Mouse (Mus musculus): Measurements from ENCODE around the gene Lcp2. TPM values are rescaled to one million over a fixed set of nuclear protein-coding genes. Genes with fewer than 3 reads are reported as not detected.
A peak's percentile ranks its signal among the peaks of the same experiment; 100 is the strongest.

Lcp2 gene
- polyA plus RNA-seq, 1 experiment from 2014 or later, result 1.3 TPM

DNA sequence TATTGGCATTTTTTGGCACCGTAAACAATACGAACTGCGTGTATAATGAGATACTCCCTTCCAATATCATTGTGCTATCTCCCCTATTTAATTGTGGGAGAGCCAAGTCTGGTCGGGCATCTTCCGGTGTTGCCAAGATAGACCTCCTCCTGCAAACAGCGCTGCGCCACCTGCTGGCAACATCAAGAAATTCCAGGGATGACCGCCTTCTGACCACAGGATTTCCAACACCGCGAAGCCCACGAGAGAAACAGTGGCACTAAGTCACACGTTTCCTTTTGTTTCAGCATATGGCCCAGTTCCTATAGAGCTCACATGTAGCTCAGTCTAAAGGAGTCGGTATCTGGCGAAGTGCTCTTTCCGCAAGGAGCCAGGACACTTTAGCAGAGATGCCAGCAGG lies 27.1 kb downstream of the Lcp2 start:
- no peak overlapping the region for H3K27ac ChIP-seq (replicated peaks)
- no peak overlapping the region for H3K4me2 ChIP-seq (replicated peaks)
- 16% methylated on average over 15 of the region's 15 CpGs for WGBS
- peaks cover 2% of the 10 kb centered on the region; the same call in 1 of the 2 replicates for H3K4me1 ChIP-seq
- H3K27me3 ChIP-seq, result peaks cover 13% of the 10 kb centered on the region; the same call in 1 of the 2 replicates
- no peak for ATAC-seq (replicated peaks)
- no peak overlapping the region; the same call in 1 of the 2 replicates for H3K4me3 ChIP-seq
- H3K36me3 ChIP-seq, result no peaks in the 10 kb centered on the region
- H3K9me3 ChIP-seq, result no peaks in the 10 kb centered on the region
- no peak overlapping the region for H3K9ac ChIP-seq (replicated peaks)

GRCm38 (mm10) chr11:34077870-34078269 lies 31.1 kb downstream of the Lcp2 start:
- Histone ChIP-seq H3K36me3 (no peaks in the 10 kb centered on the region), H3K4me1 (peaks cover 15% of the 10 kb centered on the region), H3K9me3 (no peaks in the 10 kb centered on the region), H3K4me2 (replicated peaks) (no peak overlapping the region), H3K4me3 (no peak overlapping the region), H3K27me3 (peaks cover 11% of the 10 kb centered on the region; the same call in 1 of the 2 replicates), H3K27ac (replicated peaks) (no peak overlapping the region), H3K9ac (replicated peaks) (no peak overlapping the region)
- WGBS, result 81% methylated on average over 2 of the region's 2 CpGs
- no peak for ATAC-seq (replicated peaks)

GRCm38 (mm10) chr11:34078581-34078980 lies 31.9 kb downstream of the Lcp2 start:
- Histone ChIP-seq H3K27ac (replicated peaks) (no peak overlapping the region), H3K9me3 (no peaks in the 10 kb centered on the region), H3K9ac (replicated peaks) (no peak overlapping the region), H3K4me1 (peaks cover 15% of the 10 kb centered on the region), H3K4me3 (no peak overlapping the region), H3K4me2 (replicated peaks) (no peak overlapping the region), H3K36me3 (no peaks in the 10 kb centered on the region), H3K27me3 (peaks cover 10% of the 10 kb centered on the region; the same call in 1 of the 2 replicates)
- ATAC-seq (replicated peaks), result no peak
- WGBS, result 90% methylated on average over 7 of the region's 7 CpGs

- Histone ChIP-seq H3K27ac (replicated peaks) (no peak overlapping the region), H3K9me3 (no peaks in the 10 kb centered on the region), H3K4me2 (replicated peaks) (no peak overlapping the region), H3K27me3 (peaks cover 7% of the 10 kb centered on the region; the same call in 1 of the 2 replicates), H3K9ac (replicated peaks) (no peak overlapping the region), H3K4me1 (peaks cover 13% of the 10 kb centered on the region; the same call in 1 of the 2 replicates), H3K36me3 (no peaks in the 10 kb centered on the region), H3K4me3 (no peak overlapping the region)
- 44% methylated on average over 6 of the region's 6 CpGs for WGBS
- ATAC-seq (replicated peaks), result peak; percentile 82
Observed at GRCm38 (mm10) chr11:34079542-34080464, 33.1 kb downstream of the Lcp2 start.

GRCm38 (mm10) chr11:34083795-34084194 lies 37.1 kb downstream of the Lcp2 start:
- Histone ChIP-seq H3K27ac (replicated peaks) (no peak overlapping the region), H3K4me1 (peaks cover 13% of the 10 kb centered on the region; the same call in 1 of the 2 replicates)
- 79% methylated on average over 7 of the region's 7 CpGs for WGBS

DNA sequence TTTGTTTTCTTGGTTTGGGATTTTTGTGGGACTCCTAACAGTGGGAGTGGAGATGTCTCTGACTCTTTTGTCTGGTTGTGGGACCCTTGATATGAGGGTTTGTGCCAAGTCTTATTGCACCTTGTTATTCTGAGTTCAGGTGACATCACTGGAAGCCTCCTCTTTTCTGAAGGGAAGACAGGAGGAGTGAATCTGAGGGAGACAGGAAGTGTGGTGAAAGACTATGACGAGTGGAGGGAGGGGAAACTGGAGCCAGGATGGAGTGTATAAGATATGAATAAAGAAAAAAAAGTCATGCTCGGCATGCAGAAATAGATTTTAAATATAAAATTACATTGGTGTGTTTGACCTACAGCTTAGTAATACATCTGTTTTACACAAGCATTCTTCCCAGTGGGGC lies 37.9 kb downstream of the Lcp2 start:
- H3K4me1 ChIP-seq, result peaks cover 11% of the 10 kb centered on the region; the same call in 1 of the 2 replicates
- WGBS, result 73% methylated on average over 2 of the region's 2 CpGs
- no peaks in the 10 kb centered on the region for H3K36me3 ChIP-seq
- no peak for ATAC-seq (replicated peaks)
- H3K9me3 ChIP-seq, result no peaks in the 10 kb centered on the region
- H3K4me3 ChIP-seq, result no peak overlapping the region
- peaks cover 5% of the 10 kb centered on the region; the same call in 1 of the 2 replicates for H3K27me3 ChIP-seq
- H3K9ac ChIP-seq (replicated peaks), result no peak overlapping the region
- H3K4me2 ChIP-seq (replicated peaks), result no peak overlapping the region
- H3K27ac ChIP-seq (replicated peaks), result no peak overlapping the region

More at GRCm38 (mm10) chr11:34083795-34084194, 37.1 kb downstream of the Lcp2 start:
- Histone ChIP-seq H3K4me2 (replicated peaks) (no peak overlapping the region), H3K9me3 (no peaks in the 10 kb centered on the region), H3K36me3 (no peaks in the 10 kb centered on the region), H3K4me3 (no peak overlapping the region), H3K9ac (replicated peaks) (no peak overlapping the region), H3K27me3 (peaks cover 5% of the 10 kb centered on the region; the same call in 1 of the 2 replicates)
- ATAC-seq (replicated peaks), result no peak

GRCm38 (mm10) chr11:34086164-34086751 lies 39.5 kb downstream of the Lcp2 start:
- H3K4me3 ChIP-seq, result no peak overlapping the region
- ATAC-seq (replicated peaks), result peak; percentile 67; the same call in 1 of the 2 replicates
- no peaks in the 10 kb centered on the region for H3K9me3 ChIP-seq
- H3K36me3 ChIP-seq, result no peaks in the 10 kb centered on the region
- H3K27ac ChIP-seq (replicated peaks), result no peak overlapping the region
- 68% methylated on average over 8 of the region's 8 CpGs for WGBS
- no peak overlapping the region for H3K4me2 ChIP-seq (replicated peaks)
- H3K4me1 ChIP-seq, result no peaks in the 10 kb centered on the region
- H3K9ac ChIP-seq (replicated peaks), result no peak overlapping the region
- peaks cover 7% of the 10 kb centered on the region; the same call in 1 of the 2 replicates for H3K27me3 ChIP-seq

DNA sequence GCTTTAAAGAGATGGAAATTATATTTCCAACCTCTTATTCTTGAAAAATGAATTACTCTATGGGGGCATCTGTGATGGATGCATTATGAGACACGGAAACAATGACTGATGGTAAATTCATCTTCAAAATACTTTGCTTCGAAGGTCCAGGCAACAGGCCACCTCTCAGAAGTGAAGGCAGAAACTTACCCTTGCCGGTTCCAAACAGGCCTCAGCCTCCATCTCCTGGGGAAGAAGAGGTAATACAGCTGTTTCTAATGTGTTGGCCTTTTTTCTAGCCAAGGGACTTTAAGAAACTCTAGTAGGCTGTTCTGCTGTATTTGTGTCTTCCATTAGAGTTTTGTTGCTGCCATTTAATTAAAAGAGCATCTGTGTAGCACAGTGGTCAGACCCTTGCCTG lies 40.3 kb downstream of the Lcp2 start:
- no peaks in the 10 kb centered on the region for H3K4me1 ChIP-seq
- no peaks in the 10 kb centered on the region for H3K9me3 ChIP-seq
- ATAC-seq (replicated peaks), result no peak

GRCm38 (mm10) chr11:34098422-34098821 lies 51.7 kb downstream of the Lcp2 start, which contains the start of gene 4930469K13Rik:
TSS of gene 4930469K13Rik (minus strand) at chr11:34098554.
- Histone ChIP-seq H3K9ac (replicated peaks) (no peak within 1 kb of the TSS), H3K4me2 (replicated peaks) (no peak within 1 kb of the TSS), H3K4me1 (no peaks in the 10 kb centered on the region), H3K27me3 (0 out of 2 replicates have a peak, but pooled peaks cover 3% of the 10 kb centered on the region), H3K4me3 (no peak within 1 kb of the TSS), H3K27ac (replicated peaks) (no peak within 1 kb of the TSS), H3K9me3 (no peaks in the 10 kb centered on the region), H3K36me3 (no peaks in the 10 kb centered on the region)
- 0 out of 2 replicates have a peak, but pooled peaks have one; percentile 51 for ATAC-seq (replicated peaks)
- WGBS, result 86% methylated on average over 10 of the region's 10 CpGs

More for the DNA sequence above, 40.3 kb downstream of the Lcp2 start:
- peaks cover 7% of the 10 kb centered on the region; the same call in 1 of the 2 replicates for H3K27me3 ChIP-seq
- H3K4me3 ChIP-seq, result no peak overlapping the region
- no peak overlapping the region for H3K9ac ChIP-seq (replicated peaks)
- H3K36me3 ChIP-seq, result no peaks in the 10 kb centered on the region
- WGBS, result 81% methylated on average over 3 of the region's 3 CpGs
- no peak overlapping the region for H3K4me2 ChIP-seq (replicated peaks)
- H3K27ac ChIP-seq (replicated peaks), result no peak overlapping the region

DNA sequence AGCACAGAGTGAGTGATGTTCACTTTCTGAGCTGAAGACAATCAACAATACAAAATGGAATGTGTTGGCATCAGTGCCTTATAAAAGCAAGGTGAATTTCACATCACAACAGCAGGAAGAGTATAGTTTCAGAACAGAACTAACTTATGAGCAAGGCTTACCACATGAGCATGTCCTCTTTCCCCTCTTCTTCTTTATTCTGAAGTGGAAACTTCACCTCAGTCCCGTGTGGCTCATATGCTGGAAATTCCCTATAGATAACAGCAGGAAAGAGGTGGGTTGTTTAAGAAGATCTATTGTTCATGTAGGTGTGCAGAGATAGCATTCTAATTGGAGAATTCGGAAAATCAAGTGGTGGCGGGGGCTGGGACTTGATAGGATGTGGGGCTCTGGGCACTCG lies 55.1 kb downstream of the Lcp2 start:
- ATAC-seq (replicated peaks), result no peak
- no peaks in the 10 kb centered on the region for H3K9me3 ChIP-seq
- no peaks in the 10 kb centered on the region for H3K4me1 ChIP-seq
- 84% methylated on average over 4 of the region's 4 CpGs for WGBS
- no peak overlapping the region for H3K4me2 ChIP-seq (replicated peaks)
- H3K27me3 ChIP-seq, result 0 out of 2 replicates have a peak, but pooled peaks cover 1% of the 10 kb centered on the region
- no peaks in the 10 kb centered on the region for H3K36me3 ChIP-seq
- H3K4me3 ChIP-seq, result no peak overlapping the region
- no peak overlapping the region for H3K9ac ChIP-seq (replicated peaks)
- no peak overlapping the region for H3K27ac ChIP-seq (replicated peaks)

GRCm38 (mm10) chr11:34104919-34105318 lies 58.2 kb downstream of the Lcp2 start:
- H3K36me3 ChIP-seq, result no peaks in the 10 kb centered on the region
- no peak overlapping the region for H3K27ac ChIP-seq (replicated peaks)
- H3K9me3 ChIP-seq, result no peaks in the 10 kb centered on the region
- no peaks in the 10 kb centered on the region for H3K27me3 ChIP-seq
- no peak overlapping the region for H3K4me2 ChIP-seq (replicated peaks)
- H3K9ac ChIP-seq (replicated peaks), result no peak overlapping the region
- no peak for ATAC-seq (replicated peaks)
- whole genome bisulfite sequencing, result 25% methylated on average over 1 of the region's 1 CpGs
- no peaks in the 10 kb centered on the region for H3K4me1 ChIP-seq
- H3K4me3 ChIP-seq, result no peak overlapping the region

- Histone ChIP-seq H3K9me3 (no peaks in the 10 kb centered on the region), H3K4me1 (peaks cover 13% of the 10 kb centered on the region), H3K4me2 (replicated peaks) (no peak overlapping the region), H3K27me3 (no peaks in the 10 kb centered on the region), H3K36me3 (no peaks in the 10 kb centered on the region), H3K4me3 (no peak overlapping the region), H3K27ac (replicated peaks) (no peak overlapping the region), H3K9ac (replicated peaks) (no peak overlapping the region)
- no peak for ATAC-seq (replicated peaks)
- WGBS, result 100% methylated on average over 1 of the region's 1 CpGs
Observed at GRCm38 (mm10) chr11:34109260-34109659, 62.5 kb downstream of the Lcp2 start.

Data from forebrain, embryonic 15.5 days (tissue).